Mouse (Mus musculus): Measurements from ENCODE around the gene Arl10. TPM values are rescaled to one million over a fixed set of nuclear protein-coding genes. Genes with fewer than 3 reads are reported as not detected.

The Arl10 gene
- total RNA-seq (2014; rRNA removed; ENCODE audit: low replicate concordance) (13.6 and 85.9 TPM in 2 replicates), polyA plus RNA-seq (2015; fragmentation: Nextera tagmentation; extraction: Ambion mirVana) (9.4 and 10.7 TPM in 2 replicates)

- Histone ChIP-seq H3K4me3 (ENCODE audit: low read depth, low read length) (peak within 1 kb of the TSS; percentile 86), H3K4me1 (ENCODE audit: control insufficient read depth, insufficient read depth) (peaks cover 8% of the 10 kb centered on the region), H3K4me2 (ENCODE audit: low read depth, low read length) (peak within 1 kb of the TSS; percentile 73), H3K27me3 (ENCODE audit: control insufficient read depth, insufficient read depth, low read length) (no peaks in the 10 kb centered on the region), H3K27ac (ENCODE audit: low read depth) (peak within 1 kb of the TSS; percentile 75), H3K36me3 (replicated peaks; ENCODE audit: control insufficient read depth, insufficient read depth, low read length) (peaks cover 27% of the 10 kb centered on the region), H3K9me3 (replicated peaks; ENCODE audit: control insufficient read depth, low read length) (no peaks in the 10 kb centered on the region), H3K9ac (replicated peaks; ENCODE audit: low read depth, low read length) (peak within 1 kb of the TSS; percentile 73)
- peak; percentile 62 for DNase-seq (ENCODE audit: low spot score)
- TF ChIP-seq EP300 (IDR thresholded peaks at IDR 0.05; ENCODE audit: low read depth): no peak
- no peak for TF ChIP-seq CTCF (IDR thresholded peaks at IDR 0.05; ENCODE audit: low read depth)
- ATAC-seq (ENCODE audit: insufficient read depth, low read depth): peak; percentile 89
- under 1% methylated on average over 55 of the region's 55 CpGs for WGBS
Measured at GRCm38 (mm10) chr13:54574854-54575481, at the start of gene Arl10. TSS of gene Arl10 (plus strand) at chr13:54575015.

DNA sequence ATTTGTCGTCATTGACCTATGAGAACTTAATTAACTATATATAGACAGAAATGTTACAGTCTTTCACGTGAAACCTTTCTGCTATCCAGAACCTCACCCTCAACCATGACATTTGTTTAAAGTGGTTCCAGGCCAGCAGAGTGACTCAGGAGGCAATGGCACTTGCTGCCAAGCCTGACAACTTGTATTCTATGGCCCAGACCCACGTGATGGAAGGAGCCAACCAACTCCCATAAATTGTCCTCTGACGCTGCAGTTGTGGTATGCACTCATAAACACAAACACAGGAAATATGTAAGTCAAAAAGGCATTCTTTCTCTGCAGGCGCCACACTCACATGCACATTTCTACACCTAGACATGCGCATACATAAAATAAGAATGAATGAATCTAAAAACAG lies 47.7 kb upstream of the Arl10 start:
- no peak overlapping the region for H3K27ac ChIP-seq (ENCODE audit: low read depth)
- DNase-seq (ENCODE audit: low spot score): no peak

GRCm38 (mm10) chr13:54532134-54532533 lies 42.7 kb upstream of the Arl10 start:
- Histone ChIP-seq H3K4me1 (ENCODE audit: control insufficient read depth, insufficient read depth) (no peaks in the 10 kb centered on the region), H3K27ac (ENCODE audit: low read depth) (no peak overlapping the region), H3K9me3 (replicated peaks; ENCODE audit: control insufficient read depth, low read length) (no peaks in the 10 kb centered on the region), H3K36me3 (replicated peaks; ENCODE audit: control insufficient read depth, insufficient read depth, low read length) (peaks cover 16% of the 10 kb centered on the region), H3K27me3 (ENCODE audit: control insufficient read depth, insufficient read depth, low read length) (no peaks in the 10 kb centered on the region), H3K9ac (replicated peaks; ENCODE audit: low read depth, low read length) (no peak overlapping the region), H3K4me2 (ENCODE audit: low read depth, low read length) (no peak overlapping the region), H3K4me3 (ENCODE audit: low read depth, low read length) (no peak overlapping the region)
- DNase-seq (ENCODE audit: low spot score): no peak
- TF ChIP-seq EP300 (IDR thresholded peaks at IDR 0.05; ENCODE audit: low read depth) (no peak), CTCF (IDR thresholded peaks at IDR 0.05; ENCODE audit: low read depth) (no peak)
- no peak for ATAC-seq (ENCODE audit: insufficient read depth, low read depth)

More for the DNA sequence above, 47.7 kb upstream of the Arl10 start:
- Histone ChIP-seq H3K36me3 (replicated peaks; ENCODE audit: control insufficient read depth, insufficient read depth, low read length) (peaks cover 27% of the 10 kb centered on the region), H3K4me3 (ENCODE audit: low read depth, low read length) (no peak overlapping the region), H3K9ac (replicated peaks; ENCODE audit: low read depth, low read length) (no peak overlapping the region), H3K4me2 (ENCODE audit: low read depth, low read length) (no peak overlapping the region), H3K9me3 (replicated peaks; ENCODE audit: control insufficient read depth, low read length) (no peaks in the 10 kb centered on the region), H3K4me1 (ENCODE audit: control insufficient read depth, insufficient read depth) (no peaks in the 10 kb centered on the region), H3K27me3 (ENCODE audit: control insufficient read depth, insufficient read depth, low read length) (no peaks in the 10 kb centered on the region)
- ATAC-seq (ENCODE audit: insufficient read depth, low read depth): no peak
- TF ChIP-seq CTCF (IDR thresholded peaks at IDR 0.05; ENCODE audit: low read depth) (no peak), EP300 (IDR thresholded peaks at IDR 0.05; ENCODE audit: low read depth) (no peak)
- 83% methylated on average over 6 of the region's 6 CpGs for whole genome bisulfite sequencing

DNA sequence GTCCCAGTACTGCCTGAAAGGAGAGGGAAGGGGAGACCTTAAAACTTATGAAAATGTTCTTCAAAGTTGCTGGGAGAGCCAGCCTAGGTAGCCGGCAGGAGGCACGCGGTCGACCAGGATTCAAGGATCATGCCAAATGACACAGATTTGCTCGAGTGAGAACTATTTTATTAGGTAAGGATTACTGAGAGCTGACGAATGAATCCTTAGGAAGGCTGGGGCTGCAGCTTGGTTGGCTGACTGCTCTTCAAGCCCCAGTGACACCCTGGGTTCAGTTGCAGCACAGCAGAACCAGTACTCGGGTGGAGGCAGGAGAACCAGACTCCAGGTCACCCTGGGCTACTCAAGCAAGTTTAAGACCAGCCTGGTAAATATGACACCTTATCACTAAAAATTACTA lies 26.8 kb upstream of the Arl10 start:
- 79% methylated on average over 7 of the region's 7 CpGs for WGBS
- Histone ChIP-seq H3K27me3 (ENCODE audit: control insufficient read depth, insufficient read depth, low read length) (no peaks in the 10 kb centered on the region), H3K4me3 (ENCODE audit: low read depth, low read length) (no peak overlapping the region), H3K9me3 (replicated peaks; ENCODE audit: control insufficient read depth, low read length) (no peaks in the 10 kb centered on the region), H3K36me3 (replicated peaks; ENCODE audit: control insufficient read depth, insufficient read depth, low read length) (peaks cover 41% of the 10 kb centered on the region), H3K27ac (ENCODE audit: low read depth) (no peak overlapping the region), H3K4me1 (ENCODE audit: control insufficient read depth, insufficient read depth) (no peaks in the 10 kb centered on the region), H3K4me2 (ENCODE audit: low read depth, low read length) (no peak overlapping the region), H3K9ac (replicated peaks; ENCODE audit: low read depth, low read length) (no peak overlapping the region)
- TF ChIP-seq EP300 (IDR thresholded peaks at IDR 0.05; ENCODE audit: low read depth): no peak
- TF ChIP-seq CTCF (IDR thresholded peaks at IDR 0.05; ENCODE audit: low read depth): no peak
- ATAC-seq (ENCODE audit: insufficient read depth, low read depth): no peak
- DNase-seq (ENCODE audit: low spot score): no peak

DNA sequence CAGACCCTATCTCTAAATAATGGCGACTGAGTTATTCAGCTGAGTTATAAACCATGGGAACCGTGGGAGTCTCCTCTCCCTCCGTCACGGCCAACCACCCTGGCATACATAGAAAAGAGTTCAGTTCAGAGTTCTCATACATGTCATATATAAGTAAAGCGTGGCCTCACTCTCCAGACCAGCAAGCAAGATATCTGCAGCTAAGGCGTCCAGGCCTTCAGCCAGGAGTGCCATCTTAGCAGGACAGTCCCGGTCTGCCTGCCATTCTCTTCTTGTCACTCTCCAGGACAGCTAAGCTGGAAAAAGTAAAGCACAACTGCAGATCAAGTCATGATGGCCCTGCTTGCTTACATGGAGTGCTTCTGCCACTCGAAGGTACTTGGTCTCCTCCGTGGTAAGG lies 18.6 kb upstream of the Arl10 start:
- Histone ChIP-seq H3K27ac (ENCODE audit: low read depth) (no peak overlapping the region), H3K9me3 (replicated peaks; ENCODE audit: control insufficient read depth, low read length) (no peaks in the 10 kb centered on the region), H3K4me1 (ENCODE audit: control insufficient read depth, insufficient read depth) (no peaks in the 10 kb centered on the region), H3K4me3 (ENCODE audit: low read depth, low read length) (no peak overlapping the region), H3K36me3 (replicated peaks; ENCODE audit: control insufficient read depth, insufficient read depth, low read length) (peaks cover 94% of the 10 kb centered on the region), H3K4me2 (ENCODE audit: low read depth, low read length) (no peak overlapping the region), H3K9ac (replicated peaks; ENCODE audit: low read depth, low read length) (no peak overlapping the region), H3K27me3 (ENCODE audit: control insufficient read depth, insufficient read depth, low read length) (no peaks in the 10 kb centered on the region)
- DNase-seq (ENCODE audit: low spot score) (no peak), ATAC-seq (ENCODE audit: insufficient read depth, low read depth) (no peak)
- 91% methylated on average over 9 of the region's 9 CpGs for WGBS
- no peak for TF ChIP-seq EP300 (IDR thresholded peaks at IDR 0.05; ENCODE audit: low read depth)
- no peak for TF ChIP-seq CTCF (IDR thresholded peaks at IDR 0.05; ENCODE audit: low read depth)

DNA sequence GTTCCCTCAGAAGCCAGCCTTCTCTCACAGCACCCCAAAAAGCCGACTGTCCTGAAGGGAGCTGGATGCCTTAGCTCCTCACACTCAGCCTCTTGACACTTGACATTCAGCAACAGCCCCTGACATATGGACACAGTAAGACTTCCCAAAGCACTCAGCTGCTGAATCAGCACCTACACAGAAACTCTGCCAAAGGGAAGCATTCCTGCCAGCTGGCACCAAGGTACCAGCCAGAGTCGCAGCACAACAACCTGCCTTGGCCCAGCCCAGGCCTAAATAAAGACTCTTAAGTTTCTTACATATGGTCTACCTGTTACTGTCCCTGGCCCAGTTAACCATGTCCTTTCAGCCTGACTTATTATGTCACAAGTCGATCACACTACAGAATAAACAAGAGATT lies 18.0 kb upstream of the Arl10 start:
- Histone ChIP-seq H3K36me3 (replicated peaks; ENCODE audit: control insufficient read depth, insufficient read depth, low read length) (peaks cover 95% of the 10 kb centered on the region), H3K4me3 (ENCODE audit: low read depth, low read length) (no peak overlapping the region), H3K9me3 (replicated peaks; ENCODE audit: control insufficient read depth, low read length) (no peaks in the 10 kb centered on the region), H3K9ac (replicated peaks; ENCODE audit: low read depth, low read length) (no peak overlapping the region), H3K27ac (ENCODE audit: low read depth) (no peak overlapping the region), H3K27me3 (ENCODE audit: control insufficient read depth, insufficient read depth, low read length) (no peaks in the 10 kb centered on the region), H3K4me1 (ENCODE audit: control insufficient read depth, insufficient read depth) (no peaks in the 10 kb centered on the region), H3K4me2 (ENCODE audit: low read depth, low read length) (no peak overlapping the region)
- ATAC-seq (ENCODE audit: insufficient read depth, low read depth) (no peak), DNase-seq (ENCODE audit: low spot score) (no peak)
- 79% methylated on average over 3 of the region's 3 CpGs for WGBS
- TF ChIP-seq CTCF (IDR thresholded peaks at IDR 0.05; ENCODE audit: low read depth) (no peak), EP300 (IDR thresholded peaks at IDR 0.05; ENCODE audit: low read depth) (no peak)

All from heart, postnatal 0 days (tissue).